Mouse (Mus musculus): ENCODE results near the gene Polr2l.

DNA sequence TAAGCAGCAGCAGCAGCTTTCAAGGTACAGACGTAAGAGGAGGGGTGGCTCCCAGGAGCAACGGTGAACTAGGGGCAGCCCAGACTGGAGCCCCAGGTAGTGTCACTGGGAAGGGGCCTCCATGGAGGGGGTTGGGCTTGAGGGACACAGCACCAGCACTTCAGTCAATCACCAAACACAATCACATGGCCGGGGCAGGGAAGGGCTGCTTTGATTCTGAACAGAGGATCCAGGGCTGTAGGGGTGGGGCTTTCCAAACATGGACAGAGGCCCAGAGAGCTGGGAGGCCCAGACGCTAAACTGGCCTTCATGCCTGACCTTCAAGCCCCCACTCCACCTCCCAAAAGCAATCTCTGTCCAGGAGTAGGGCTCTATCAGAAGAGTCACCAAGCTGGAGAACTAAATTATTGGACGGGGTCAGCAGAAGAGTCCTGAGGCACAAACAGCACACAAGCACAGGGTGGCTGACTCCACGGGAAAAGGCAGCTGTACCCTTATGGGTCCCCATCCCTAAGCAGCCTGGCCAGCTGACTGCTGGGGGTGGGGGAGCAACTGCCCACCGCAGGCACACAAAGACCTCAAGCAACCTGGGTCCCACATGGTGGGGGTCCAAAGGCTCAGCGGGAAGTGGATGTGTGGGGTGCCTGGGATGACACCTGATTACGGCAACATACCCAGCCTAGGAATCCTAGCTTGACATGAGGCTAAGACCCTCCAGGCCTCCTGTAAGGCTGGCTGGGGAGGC lies 44.9 kb downstream of the Polr2l start:
- TF ChIP-seq CTCF (conservative IDR thresholded peaks at IDR 0.05; ENCODE audit: insufficient read depth, insufficient read length, low read depth, low read length) (no peak), POLR2A (IDR thresholded peaks at IDR 0.05; ENCODE audit: low read depth, low read length) (no peak)

All from kidney, adult 2 months (tissue).